Mouse (Mus musculus) cerebellum, adult 9-10 months (tissue): ENCODE measurements around the gene Spin2g.
"Not testable (repeated sequence)": the region's sequence is repeated elsewhere in the genome, so short reads cannot be mapped to it uniquely, and the experiment has no call there.

Source experiments
- DNase-seq: peaks from one replicate; pipeline ENCODE4 v3.0.0; 2022

The Spin2g gene

DNA sequence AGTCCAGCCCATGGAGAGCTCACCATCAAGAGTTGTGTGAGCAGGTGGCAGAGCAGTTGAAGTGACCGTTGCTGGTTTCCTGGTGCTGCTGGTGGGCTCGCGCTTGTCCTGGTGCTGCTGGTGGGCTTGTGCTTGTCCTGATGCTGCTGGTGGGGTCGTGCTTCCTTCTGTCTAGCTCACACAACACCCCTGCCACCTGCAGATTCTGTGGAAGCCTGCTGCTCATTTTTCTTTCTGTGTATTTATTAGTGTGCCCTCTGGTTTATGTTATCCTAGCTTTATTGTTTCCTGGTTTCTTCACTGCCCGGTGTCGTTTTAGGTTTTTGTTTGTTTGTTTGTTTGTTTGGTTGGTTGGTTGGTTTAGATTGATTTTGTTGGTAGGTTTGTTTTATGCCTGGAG lies at the start of gene Spin2g:
Spin2g (minus strand) TSS at position 101 of the 400 bp plus-strand sequence.
- not testable (repeated sequence) for DNase-seq
